Mouse (Mus musculus) cerebellum, postnatal 25 days (tissue): ENCODE measurements at regions not wholly inside any gene's neighbourhood (a gene's known extent, or its start where the extent isn't known, plus 50 kb on each side); places are given as distances from the start of the nearest gene placed in this dataset.
"Not testable (repeated sequence)": the region's sequence is repeated elsewhere in the genome, so short reads cannot be mapped to it uniquely, and the experiment has no call there.

Experiments
- DNase-seq, 2 experiments: peaks; one replicate each; pipeline ENCODE4 v3.0.0; 2021; ENCODE audit warnings: mixed read lengths in 2 of 2

GRCm38 (mm10) chr8:19976461-19976860 is 73.3 kb downstream of the Gm31371 start:
- DNase-seq, result peak in 1 of 2 experiments; percentile 2

GRCm38 (mm10) chr8:19979536-19980345 is 76.5 kb downstream of the Gm31371 start:
- DNase-seq, result peak; percentile 53 to 70

- DNase-seq, result peak in 1 of 2 experiments; percentile 19
Observed at GRCm38 (mm10) chr8:19980346-19980726, 77.1 kb downstream of the Gm31371 start.

- DNase-seq, result peak; percentile 13 to 31
Observed at GRCm38 (mm10) chr8:20008106-20008505, 104.9 kb downstream of the Gm31371 start.

GRCm38 (mm10) chr8:20010947-20011346 is 107.8 kb downstream of the Gm31371 start:
- DNase-seq, result not testable (repeated sequence)

- DNase-seq, result peak in 1 of 2 experiments; percentile 32
Observed at GRCm38 (mm10) chr8:20013278-20013677, 110.1 kb downstream of the Gm31371 start.

- DNase-seq, result not testable (repeated sequence)
Observed at GRCm38 (mm10) chr8:20014451-20015130, 111.4 kb downstream of the Gm31371 start.

- not testable (repeated sequence) for DNase-seq
Observed at GRCm38 (mm10) chr8:20015411-20016081, 112.4 kb downstream of the Gm31371 start.

GRCm38 (mm10) chr8:20016082-20016840 is 113.1 kb downstream of the Gm31371 start:
- peak; percentile 23 to 43 for DNase-seq

- DNase-seq, result not testable (repeated sequence)
Observed at GRCm38 (mm10) chr8:20025521-20025920, 122.3 kb downstream of the Gm31371 start.

GRCm38 (mm10) chr8:20027956-20028355 is 124.8 kb downstream of the Gm31371 start:
- DNase-seq, result peak in 1 of 2 experiments; percentile 10

GRCm38 (mm10) chr8:20030131-20030530 is 126.9 kb downstream of the Gm31371 start:
- DNase-seq, result not testable (repeated sequence)

GRCm38 (mm10) chr8:20057626-20058025 is 154.4 kb downstream of the Gm31371 start:
- DNase-seq, result not testable (repeated sequence)

- DNase-seq, result not testable (repeated sequence)
Observed at GRCm38 (mm10) chr8:20098121-20098520, 194.9 kb downstream of the Gm31371 start.

- not testable (repeated sequence) for DNase-seq
Observed at GRCm38 (mm10) chr8:20100241-20100640, 197.0 kb downstream of the Gm31371 start.

- not testable (repeated sequence) for DNase-seq
Observed at GRCm38 (mm10) chr8:20102374-20102773, 199.2 kb downstream of the Gm31371 start.

- not testable (repeated sequence) for DNase-seq
Observed at GRCm38 (mm10) chr8:20107154-20107553, 204.0 kb downstream of the Gm31371 start.

- peak in 1 of 2 experiments; percentile 14 for DNase-seq
Observed at GRCm38 (mm10) chr8:20116785-20117184, 213.6 kb downstream of the Gm31371 start.

- peak in 1 of 2 experiments; percentile 2 for DNase-seq
Observed at GRCm38 (mm10) chr8:20119581-20119980, 216.4 kb downstream of the Gm31371 start.

- not testable (repeated sequence) for DNase-seq
Observed at GRCm38 (mm10) chr8:20120186-20120585, 217.0 kb downstream of the Gm31371 start.

- DNase-seq, result peak; percentile 7 to 10
Observed at GRCm38 (mm10) chr8:20121391-20121909, 218.3 kb downstream of the Gm31371 start.
